14 mouse cellular contexts compared by ENCODE assay signal in the genomic region with DNA sequence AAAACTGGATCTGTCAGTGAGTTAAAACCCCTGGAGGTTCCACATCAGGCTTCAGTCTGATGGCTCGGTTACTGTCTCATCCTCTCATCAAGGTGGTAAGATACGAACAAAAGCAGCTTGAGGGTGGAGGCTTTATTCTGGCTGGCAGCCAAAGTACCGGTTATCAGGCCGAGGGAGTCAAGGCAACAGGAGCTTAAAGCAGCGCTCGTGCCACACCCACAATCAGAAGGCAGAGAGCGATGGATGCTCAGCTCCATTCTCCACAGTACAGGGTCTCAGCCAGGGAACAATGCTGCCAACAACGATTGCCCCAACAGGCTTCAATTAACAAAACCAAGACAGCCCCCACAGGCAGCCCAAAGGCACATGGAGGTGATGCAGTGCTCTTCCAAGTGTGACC.
A peak's percentile ranks its signal among the peaks of the same experiment; 100 is the strongest.
DNase-seq lines count a peak whose midpoint lies in the region; ATAC-seq lines count a peak whose summit lies in the region.
"Had no signal": no experiment of that assay in that cellular context is flagged by ENCODE, and none has a peak within 500 bp of the region (broad histone marks: within the 10 kb centered on the region; RNA-seq: fewer than 3 reads in every experiment).

No protein-coding gene starts in this region.

- 19% methylated on average over 8 of the region's 8 CpGs for WGBS in heart, embryonic 15.5 days
- 27% methylated on average over 8 of the region's 8 CpGs for WGBS in heart, embryonic 11.5 days (ENCODE audit: insufficient replicate concordance)
- WGBS in liver, embryonic 13.5 days (ENCODE audit: insufficient replicate concordance), result 18% methylated on average over 8 of the region's 8 CpGs
- WGBS in midbrain, embryonic 10.5 days, result 66% methylated on average over 8 of the region's 8 CpGs
- 78% methylated on average over 8 of the region's 8 CpGs for WGBS in hindbrain, embryonic 10.5 days

- no peak overlapping the region for H3K4me2 ChIP-seq in heart, embryonic 15.5 days
- no peak overlapping the region for H3K4me2 ChIP-seq in heart, embryonic 11.5 days
- H3K4me2 ChIP-seq in liver, embryonic 13.5 days, result no peak overlapping the region
- H3K4me2 ChIP-seq: embryonic facial prominence, embryonic 15.5 days; hindbrain, embryonic 12.5 days had no signal

- ATAC-seq in heart, embryonic 15.5 days (replicated peaks; ENCODE audit: insufficient number of reproducible peaks, insufficient read depth, low FRiP score, low read depth), result peak; percentile 30; the same call in 1 of the 2 replicates
- no peak for ATAC-seq in heart, embryonic 11.5 days (replicated peaks; ENCODE audit: insufficient number of reproducible peaks, low FRiP score, low TSS enrichment)
- ATAC-seq in liver, embryonic 13.5 days (ENCODE audit: low read depth), result peak; percentile 60

- no peaks in the 10 kb centered on the region for H3K9me3 ChIP-seq in heart, embryonic 15.5 days (replicated peaks)
- H3K9me3 ChIP-seq in heart, embryonic 11.5 days (replicated peaks; ENCODE audit: control insufficient read depth, low read length), result no peaks in the 10 kb centered on the region
- H3K9me3 ChIP-seq in liver, embryonic 13.5 days (replicated peaks), result no peaks in the 10 kb centered on the region
- H3K9me3 ChIP-seq in midbrain, embryonic 10.5 days (replicated peaks), result no peaks in the 10 kb centered on the region
- no peaks in the 10 kb centered on the region for H3K9me3 ChIP-seq in hindbrain, embryonic 10.5 days
- H3K9me3 ChIP-seq: embryonic facial prominence, embryonic 15.5 days; hindbrain, embryonic 12.5 days had no signal

- peaks cover 10% of the 10 kb centered on the region for H3K4me1 ChIP-seq in heart, embryonic 15.5 days (replicated peaks)
- H3K4me1 ChIP-seq in heart, embryonic 11.5 days (ENCODE audit: control insufficient read depth, insufficient read depth, low read length), result 0 out of 2 replicates have a peak, but pooled peaks cover 3% of the 10 kb centered on the region
- peaks cover 13% of the 10 kb centered on the region for H3K4me1 ChIP-seq in liver, embryonic 13.5 days (replicated peaks)
- no peaks in the 10 kb centered on the region; the same call in 1 of the 2 replicates for H3K4me1 ChIP-seq in midbrain, embryonic 10.5 days
- H3K4me1 ChIP-seq in hindbrain, embryonic 10.5 days (replicated peaks), result peaks cover 4% of the 10 kb centered on the region; the same call in 1 of the 2 replicates
- H3K4me1 ChIP-seq: embryonic facial prominence, embryonic 15.5 days had no signal

- H3K4me3 ChIP-seq in heart, embryonic 15.5 days, result no peak overlapping the region
- no peak overlapping the region for H3K4me3 ChIP-seq in heart, embryonic 11.5 days (ENCODE audit: low read depth, low read length)
- H3K4me3 ChIP-seq in liver, embryonic 13.5 days (replicated peaks), result no peak overlapping the region
- no peak overlapping the region for H3K4me3 ChIP-seq in midbrain, embryonic 10.5 days
- no peak overlapping the region for H3K4me3 ChIP-seq in hindbrain, embryonic 10.5 days
- H3K4me3 ChIP-seq: embryonic facial prominence, embryonic 15.5 days; hindbrain, embryonic 12.5 days had no signal

- no peak overlapping the region for H3K27ac ChIP-seq in heart, embryonic 15.5 days
- H3K27ac ChIP-seq in heart, embryonic 11.5 days (ENCODE audit: low read depth, low read length), result no peak overlapping the region
- H3K27ac ChIP-seq in liver, embryonic 13.5 days, result no peak overlapping the region
- no peak overlapping the region for H3K27ac ChIP-seq in midbrain, embryonic 10.5 days (replicated peaks)
- no peak overlapping the region for H3K27ac ChIP-seq in hindbrain, embryonic 10.5 days
- H3K27ac ChIP-seq: embryonic facial prominence, embryonic 15.5 days; hindbrain, embryonic 12.5 days had no signal

- DNase-seq in urinary bladder, postnatal 14 days (ENCODE audit: low spot score), result peak; percentile 14
- no peak for DNase-seq in urinary bladder, postnatal 10 days (ENCODE audit: low spot score)
- peak; percentile 34 for DNase-seq in liver, embryonic 13.5 days
- no peak for DNase-seq in kidney, postnatal 10 days
- no peak for DNase-seq in midbrain, embryonic 10.5 days (ENCODE audit: low spot score)
- DNase-seq in hindbrain, embryonic 10.5 days (ENCODE audit: low spot score), result no peak
- DNase-seq: B cell, adult 2 months; kidney, adult 18-20 months; midbrain, embryonic 14.5 days; thymus, adult 2 months had no signal

- H3K36me3 ChIP-seq in heart, embryonic 15.5 days, result no peaks in the 10 kb centered on the region
- no peaks in the 10 kb centered on the region for H3K36me3 ChIP-seq in heart, embryonic 11.5 days (ENCODE audit: control insufficient read depth, insufficient read depth, low read length)
- H3K36me3 ChIP-seq in liver, embryonic 13.5 days, result no peaks in the 10 kb centered on the region
- no peaks in the 10 kb centered on the region for H3K36me3 ChIP-seq in midbrain, embryonic 10.5 days
- no peaks in the 10 kb centered on the region for H3K36me3 ChIP-seq in hindbrain, embryonic 10.5 days
- H3K36me3 ChIP-seq: embryonic facial prominence, embryonic 15.5 days; hindbrain, embryonic 12.5 days had no signal

- H3K27me3 ChIP-seq in heart, embryonic 15.5 days, result no peaks in the 10 kb centered on the region
- H3K27me3 ChIP-seq in heart, embryonic 11.5 days (ENCODE audit: control insufficient read depth, insufficient read depth, low read length), result no peaks in the 10 kb centered on the region
- no peaks in the 10 kb centered on the region for H3K27me3 ChIP-seq in liver, embryonic 13.5 days
- no peaks in the 10 kb centered on the region for H3K27me3 ChIP-seq in midbrain, embryonic 10.5 days (ENCODE audit: low read depth, poor library complexity, severe bottlenecking)
- H3K27me3 ChIP-seq in hindbrain, embryonic 10.5 days (ENCODE audit: insufficient read depth, poor library complexity, severe bottlenecking), result no peaks in the 10 kb centered on the region
- H3K27me3 ChIP-seq: embryonic facial prominence, embryonic 15.5 days; hindbrain, embryonic 12.5 days had no signal

- no peak overlapping the region for H3K9ac ChIP-seq in heart, embryonic 15.5 days
- no peak overlapping the region for H3K9ac ChIP-seq in heart, embryonic 11.5 days (ENCODE audit: low read depth, low read length)
- no peak overlapping the region for H3K9ac ChIP-seq in liver, embryonic 13.5 days
- H3K9ac ChIP-seq: embryonic facial prominence, embryonic 15.5 days; hindbrain, embryonic 12.5 days had no signal

Comparison
In these comparisons a context has a peak if more than half of its experiments do, and no peak if none do; other contexts are left out.
1. DNase-seq: peak in urinary bladder, postnatal 14 days (single experiment) and liver, embryonic 13.5 days (single experiment); none in urinary bladder, postnatal 10 days (single experiment), kidney, postnatal 10 days (single experiment), midbrain, embryonic 10.5 days (single experiment) and hindbrain, embryonic 10.5 days (single experiment).